Mouse (Mus musculus): ENCODE measurements around the gene Ube4b.

Gene Ube4b

GRCm38 (mm10) chr4:149305761-149306711 is 120.5 kb downstream of the Ube4b start:
- no peak for DNase-seq (ENCODE audit: low read depth, low spot score)

DNA sequence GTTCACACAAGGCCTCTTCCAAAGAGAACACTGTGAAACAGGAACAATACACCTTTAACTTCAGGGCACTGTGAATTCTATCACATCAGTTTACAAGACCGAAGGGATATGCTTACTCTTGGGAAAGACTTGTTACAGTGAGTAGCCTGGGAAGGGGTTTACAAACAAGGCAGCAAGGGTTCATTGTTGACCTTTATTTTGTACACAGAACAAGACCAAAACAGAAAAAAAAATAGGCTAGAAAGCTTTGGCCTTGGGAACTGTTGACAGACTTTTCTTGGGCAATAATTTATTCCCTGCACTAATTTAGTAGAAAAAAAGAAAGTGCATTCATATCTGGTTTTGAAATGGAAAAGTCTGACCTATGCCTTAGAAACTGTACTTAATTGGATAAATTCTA is 122.1 kb downstream of the Ube4b start:
- DNase-seq (ENCODE audit: low read depth, low spot score) = no peak

DNA sequence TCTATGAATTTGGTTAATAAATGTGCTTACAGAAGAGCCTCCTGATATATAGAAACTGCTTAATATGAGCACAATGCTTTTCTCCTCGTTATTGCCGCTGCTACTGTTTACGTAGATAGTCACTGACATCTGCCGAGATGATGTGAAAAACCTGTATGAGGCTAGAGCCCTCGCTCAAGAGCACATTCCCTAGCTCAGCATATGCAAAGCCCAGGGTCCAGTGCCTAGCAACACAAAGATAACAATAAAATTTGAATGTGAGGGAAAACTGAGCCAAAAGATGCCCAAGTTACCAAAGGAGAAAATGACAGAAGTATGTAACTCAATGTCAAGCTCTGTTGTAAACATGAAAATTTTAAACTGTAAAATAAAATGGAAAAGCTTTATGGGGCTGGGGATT is 123.0 kb downstream of the Ube4b start:
- DNase-seq (ENCODE audit: low read depth, low spot score) = no peak

GRCm38 (mm10) chr4:149302751-149303150 is 123.8 kb downstream of the Ube4b start:
- no peak for DNase-seq (ENCODE audit: low read depth, low spot score)

- peak; percentile 39 for DNase-seq (ENCODE audit: low read depth, low spot score)
These were observed 124.4 kb downstream of the Ube4b start for GRCm38 (mm10) chr4:149302136-149302535.

- no peak for DNase-seq (ENCODE audit: low read depth, low spot score)
These were observed 130.0 kb downstream of the Ube4b start for GRCm38 (mm10) chr4:149296501-149296900.

GRCm38 (mm10) chr4:149292984-149293383 is 133.6 kb downstream of the Ube4b start:
- no peak for DNase-seq (ENCODE audit: low read depth, low spot score)

GRCm38 (mm10) chr4:149291061-149291460 is 135.5 kb downstream of the Ube4b start:
- no peak for DNase-seq (ENCODE audit: low read depth, low spot score)

DNA sequence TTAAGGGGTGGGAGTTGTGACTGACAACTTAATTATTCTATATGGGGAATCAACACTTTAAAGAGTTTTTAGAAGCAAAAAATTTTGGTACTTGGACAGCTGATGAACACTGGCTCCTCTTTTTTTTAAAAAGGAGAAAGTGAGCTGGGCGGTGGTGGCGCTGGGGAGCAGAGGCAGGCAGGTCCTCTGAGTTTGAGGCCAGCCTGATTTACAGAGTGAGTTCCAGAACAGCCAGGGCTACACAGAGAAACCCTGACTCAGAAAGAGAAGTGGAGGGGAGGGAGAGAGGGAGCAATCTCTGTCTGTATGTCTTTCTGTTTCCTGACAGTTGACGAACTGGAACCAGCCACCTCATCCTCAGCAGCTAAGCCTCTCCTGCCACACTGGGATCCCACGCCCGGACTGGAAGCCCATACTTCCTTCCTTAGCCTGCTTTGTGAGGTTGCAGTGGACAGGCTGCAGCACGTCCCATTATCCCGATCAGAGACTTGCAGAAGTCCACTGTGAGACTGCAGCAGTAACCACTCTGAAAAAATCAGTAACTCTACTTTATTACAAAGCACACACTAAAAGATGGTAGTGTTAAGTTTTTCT is 136.3 kb downstream of the Ube4b start:
- no peak for DNase-seq (ENCODE audit: low read depth, low spot score)

DNA sequence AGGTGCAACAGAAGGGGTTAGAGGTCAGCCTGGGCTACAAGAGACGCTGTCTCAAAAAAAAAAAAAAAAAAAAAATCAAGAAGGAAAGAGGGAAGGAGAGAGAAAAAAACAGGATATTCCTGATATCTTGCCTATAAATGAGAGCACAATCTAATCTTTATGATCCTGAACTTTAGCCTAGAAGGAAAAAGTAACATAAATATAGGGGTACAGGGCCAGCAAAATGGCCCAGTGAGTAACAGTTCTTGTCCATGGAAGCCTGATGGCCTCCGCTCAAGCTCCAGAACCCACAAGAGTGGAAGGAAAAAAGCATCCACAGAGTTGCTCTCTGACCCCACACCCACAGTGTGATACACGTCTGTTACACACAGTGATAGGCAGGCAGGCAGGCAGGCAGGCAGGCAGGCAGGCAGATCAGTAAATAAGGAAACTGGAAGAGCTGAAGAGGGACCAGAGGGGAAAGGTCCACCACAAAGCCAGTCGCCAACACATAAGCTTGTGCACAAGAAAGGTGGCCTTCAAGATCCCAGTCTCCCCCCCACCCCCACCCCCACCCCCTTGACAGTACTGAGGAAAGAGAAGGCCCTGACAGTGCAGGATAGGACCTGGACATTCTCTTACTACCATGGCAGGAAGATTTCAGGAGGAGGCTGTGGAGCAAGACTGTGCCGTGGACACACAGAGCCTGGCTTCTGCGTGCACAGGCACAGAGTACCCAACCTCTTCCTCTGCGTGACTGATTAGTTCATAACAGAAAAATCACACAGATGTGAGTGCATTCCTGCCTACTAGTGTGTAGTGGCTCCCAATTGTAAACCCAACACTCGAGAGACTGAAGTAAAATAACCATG is 140.0 kb downstream of the Ube4b start:
- DNase-seq (ENCODE audit: low read depth, low spot score) = no peak

GRCm38 (mm10) chr4:149285691-149286090 is 140.9 kb downstream of the Ube4b start:
- no peak for DNase-seq (ENCODE audit: low read depth, low spot score)

DNA sequence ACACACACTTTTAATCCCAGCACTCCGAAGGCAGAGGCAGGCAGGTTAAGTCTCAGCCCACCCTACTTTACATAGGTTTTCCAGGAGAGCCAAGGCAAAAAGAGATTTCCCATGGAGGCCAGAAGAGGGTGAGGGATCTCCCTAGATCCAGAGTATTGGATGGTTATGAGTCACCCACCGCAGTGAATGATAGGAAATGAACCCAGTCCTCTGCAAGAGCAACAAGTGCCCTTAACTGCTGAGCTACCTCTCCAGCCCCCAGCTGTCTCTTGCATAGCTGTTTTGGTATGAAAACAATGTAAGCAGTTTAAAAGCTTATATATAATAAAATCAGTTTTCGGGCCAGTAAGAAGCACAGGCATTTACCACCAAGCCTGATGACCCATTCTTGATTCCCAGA is 143.5 kb downstream of the Ube4b start:
- no peak for DNase-seq (ENCODE audit: low read depth, low spot score)

DNA sequence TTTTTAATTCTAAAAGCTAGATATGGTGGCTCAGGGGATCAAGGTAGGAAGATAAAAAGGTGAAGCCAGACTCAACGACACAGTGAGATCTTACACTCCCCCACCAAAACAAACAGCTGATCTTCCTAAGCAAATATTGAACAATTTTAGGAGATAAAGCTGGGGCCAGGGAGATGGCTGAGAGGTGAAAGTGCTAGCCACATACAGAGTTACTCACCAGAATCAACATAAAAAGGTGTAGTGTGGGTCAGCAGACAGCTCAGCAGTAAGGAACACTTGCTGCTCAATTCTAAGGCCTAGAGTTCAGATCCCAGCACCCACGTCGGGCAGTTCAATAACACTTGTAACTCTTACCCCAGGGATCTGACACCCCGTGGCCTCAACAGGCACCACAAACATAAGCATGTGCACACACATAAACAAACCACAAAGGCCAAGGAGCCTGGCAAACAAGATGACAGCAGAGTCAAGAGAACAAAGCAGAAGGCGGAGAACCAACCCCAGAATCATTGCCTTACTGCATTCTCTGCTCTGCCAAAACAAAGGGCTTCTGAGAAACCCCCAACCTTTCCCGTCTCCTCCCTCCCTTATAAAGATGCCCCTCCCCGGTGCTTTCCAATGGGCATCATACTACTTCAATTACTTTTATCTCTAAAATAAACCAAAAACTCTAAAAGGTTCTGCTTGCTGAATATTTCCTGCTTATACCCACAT is 144.4 kb downstream of the Ube4b start:
- peak; percentile 23 for DNase-seq (ENCODE audit: low read depth, low spot score)
